Mouse (Mus musculus): Measurements from ENCODE around the gene Frmpd4. TPM values are rescaled to one million over a fixed set of nuclear protein-coding genes. Genes with fewer than 3 reads are reported as not detected.
A peak's percentile ranks its signal among the peaks of the same experiment; 100 is the strongest.

The Frmpd4 gene
- total RNA-seq, 2 experiments from 2014 or later = 41.6 to 50.6 TPM

GRCm38 (mm10) chrX:167719564-167719981 is 857.5 kb downstream of the Frmpd4 start:
- DNase-seq (ENCODE audit: low spot score in 2 of 2) = no peak
- intact Hi-C loops (cut with DNase I) = no loop called here

- no peak for DNase-seq (ENCODE audit: low spot score in 2 of 2)
- intact Hi-C loops (cut with DNase I) = no loop called here
Observed at GRCm38 (mm10) chrX:167719092-167719491, 857.9 kb downstream of the Frmpd4 start.

GRCm38 (mm10) chrX:167654806-167655495 is 922.1 kb downstream of the Frmpd4 start:
- DNase-seq (ENCODE audit: low spot score in 2 of 2) = no peak
- intact Hi-C loops (cut with DNase I) = no loop called here

- DNase-seq (ENCODE audit: low spot score in 2 of 2) = no peak
- intact Hi-C loops (cut with DNase I) = no loop called here
Observed at GRCm38 (mm10) chrX:167654249-167654648, 922.8 kb downstream of the Frmpd4 start.

- DNase-seq (ENCODE audit: low spot score in 2 of 2) = no peak
- intact Hi-C loops (cut with DNase I) = no loop called here
Observed at GRCm38 (mm10) chrX:167597639-167598217, 979.3 kb downstream of the Frmpd4 start.

- intact Hi-C loops (cut with DNase I) = no loop called here
- DNase-seq (ENCODE audit: low spot score in 2 of 2) = peak; percentile 16 to 27
Observed at GRCm38 (mm10) chrX:167552827-167553226, 1024.2 kb downstream of the Frmpd4 start.

GRCm38 (mm10) chrX:167523151-167523550 is 1053.9 kb downstream of the Frmpd4 start:
- intact Hi-C loops (cut with DNase I) = no loop called here
- no peak for DNase-seq (ENCODE audit: low spot score in 2 of 2)

- no peak for DNase-seq (ENCODE audit: low spot score in 2 of 2)
- intact Hi-C loops (cut with DNase I) = no loop called here
Observed at GRCm38 (mm10) chrX:167522528-167522927, 1054.5 kb downstream of the Frmpd4 start.

GRCm38 (mm10) chrX:167518440-167518839 is 1058.6 kb downstream of the Frmpd4 start:
- intact Hi-C loops (cut with DNase I) = no loop called here
- no peak for DNase-seq (ENCODE audit: low spot score in 2 of 2)

GRCm38 (mm10) chrX:167497780-167498179 is 1079.3 kb downstream of the Frmpd4 start:
- intact Hi-C loops (cut with DNase I) = loop anchor here (10.0 kb wide), 1 partner anchor 627 kb away; no protein-coding TSS in a partner anchor
- peak; percentile 44 to 47 for DNase-seq (ENCODE audit: low spot score in 2 of 2)

- intact Hi-C loops (cut with DNase I) = loop anchor here (10.0 kb wide), 1 partner anchor 633 kb away; no protein-coding TSS in a partner anchor
- no peak for DNase-seq (ENCODE audit: low spot score in 2 of 2)
Observed at GRCm38 (mm10) chrX:167492265-167492664, 1084.8 kb downstream of the Frmpd4 start.

- DNase-seq (ENCODE audit: low spot score in 2 of 2) = no peak
- intact Hi-C loops (cut with DNase I) = loop anchor here (10.0 kb wide), 1 partner anchor 633 kb away; no protein-coding TSS in a partner anchor
Observed at GRCm38 (mm10) chrX:167491589-167492207, 1085.3 kb downstream of the Frmpd4 start.

GRCm38 (mm10) chrX:167483409-167484177 is 1093.4 kb downstream of the Frmpd4 start:
- intact Hi-C loops (cut with DNase I) = no loop called here
- DNase-seq (ENCODE audit: low spot score in 2 of 2) = no peak

GRCm38 (mm10) chrX:167477636-167478035 is 1099.4 kb downstream of the Frmpd4 start:
- DNase-seq (ENCODE audit: low spot score in 2 of 2) = no peak
- intact Hi-C loops (cut with DNase I) = no loop called here

- intact Hi-C loops (cut with DNase I) = no loop called here
- no peak for DNase-seq (ENCODE audit: low spot score in 2 of 2)
Observed at GRCm38 (mm10) chrX:167434883-167435282, 1142.1 kb downstream of the Frmpd4 start.

- intact Hi-C loops (cut with DNase I) = no loop called here
- DNase-seq (ENCODE audit: low spot score in 2 of 2) = no peak
Observed at GRCm38 (mm10) chrX:167433950-167434349, 1143.1 kb downstream of the Frmpd4 start.
